Mouse (Mus musculus): ENCODE results near the gene Col2a1. TPM values are rescaled to one million over a fixed set of nuclear protein-coding genes. Genes with fewer than 3 reads are reported as not detected.

Gene Col2a1
- polyA plus RNA-seq, 1 experiment from 2014 or later = 61.9 TPM

DNA sequence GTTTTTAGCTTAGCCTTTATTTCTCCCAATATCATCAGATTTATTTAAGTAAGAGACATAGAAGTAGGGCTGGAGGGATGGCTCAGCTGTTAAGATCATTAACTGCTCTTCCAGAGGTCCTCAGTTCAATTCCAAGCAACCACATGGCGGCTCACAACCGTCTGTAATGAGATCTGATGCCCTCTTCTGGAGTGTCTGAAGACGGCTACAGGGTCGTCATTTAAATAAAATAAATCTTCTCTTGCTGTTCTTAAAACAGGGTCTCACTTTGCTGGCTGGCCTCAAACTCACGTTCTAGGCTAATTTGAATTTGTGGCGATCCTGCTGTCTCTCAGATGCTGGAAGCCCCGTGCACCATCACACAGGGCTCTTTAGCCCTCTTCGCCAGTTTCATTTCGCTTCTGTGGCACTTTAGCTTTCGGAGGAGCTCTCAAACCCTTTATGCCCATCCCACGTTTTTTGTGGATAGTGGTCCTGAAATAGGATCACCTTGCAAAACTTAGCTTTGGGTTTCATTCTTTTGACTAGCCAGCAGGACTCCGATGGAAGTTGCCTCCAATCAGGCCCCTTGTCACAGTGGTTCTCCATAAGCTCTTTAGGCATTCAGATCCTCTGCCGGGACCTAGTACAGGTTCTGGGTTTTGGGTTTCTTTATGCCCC is 41.0 kb downstream of the Col2a1 start:
- Histone ChIP-seq H3K4me3 (ENCODE audit: low read depth, low read length) (peak overlapping the region; percentile 67), H3K9me3 (replicated peaks; ENCODE audit: control insufficient read depth, low read length) (no peaks in the 10 kb centered on the region), H3K4me1 (ENCODE audit: control insufficient read depth, insufficient read depth, low read length) (peaks cover 4% of the 10 kb centered on the region; the same call in 1 of the 2 replicates), H3K36me3 (ENCODE audit: control insufficient read depth, insufficient read depth, low read length) (no peaks in the 10 kb centered on the region), H3K27me3 (ENCODE audit: control insufficient read depth, insufficient read depth, low read length) (no peaks in the 10 kb centered on the region), H3K9ac (ENCODE audit: low read depth, low read length) (peak overlapping the region; percentile 86), H3K27ac (ENCODE audit: low read depth, low read length) (peak overlapping the region; percentile 37; the same call in 1 of the 2 replicates), H3K4me2 (peak overlapping the region; percentile 91)
- ATAC-seq (replicated peaks; ENCODE audit: insufficient number of reproducible peaks, low FRiP score, low TSS enrichment) = no peak
- 17% methylated on average over 13 of the region's 13 CpGs for WGBS (ENCODE audit: insufficient replicate concordance)

DNA sequence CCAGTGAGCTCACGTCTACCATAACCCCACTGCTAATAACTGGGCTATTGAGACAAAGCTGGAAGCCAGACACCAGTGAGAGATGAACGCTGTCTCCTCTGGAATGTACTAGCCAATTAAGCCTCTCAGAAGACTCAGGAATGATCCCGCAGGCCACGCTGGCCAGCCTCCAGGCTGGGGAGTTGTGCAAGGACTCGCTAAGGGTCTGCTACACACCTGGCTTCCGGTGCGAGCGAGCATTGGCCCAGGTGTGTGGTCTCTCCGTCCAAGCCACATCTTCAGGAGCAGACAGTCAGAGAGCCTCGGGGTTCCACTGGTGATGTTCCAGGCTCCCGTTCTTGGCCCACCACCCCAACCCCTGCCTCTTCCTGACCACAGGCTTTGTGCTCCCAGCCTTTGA is 48.1 kb downstream of the Col2a1 start:
- H3K4me3 ChIP-seq (ENCODE audit: low read depth, low read length) = no peak overlapping the region
- H3K9ac ChIP-seq (ENCODE audit: low read depth, low read length) = no peak overlapping the region
- H3K27me3 ChIP-seq (ENCODE audit: control insufficient read depth, insufficient read depth, low read length) = 0 out of 2 replicates have a peak, but pooled peaks cover 8% of the 10 kb centered on the region
- H3K4me1 ChIP-seq (ENCODE audit: control insufficient read depth, insufficient read depth, low read length) = no peaks in the 10 kb centered on the region; the same call in 1 of the 2 replicates
- H3K9me3 ChIP-seq (replicated peaks; ENCODE audit: control insufficient read depth, low read length) = no peaks in the 10 kb centered on the region
- 58% methylated on average over 11 of the region's 11 CpGs for WGBS (ENCODE audit: insufficient replicate concordance)
- H3K36me3 ChIP-seq (ENCODE audit: control insufficient read depth, insufficient read depth, low read length) = no peaks in the 10 kb centered on the region
- ATAC-seq (replicated peaks; ENCODE audit: insufficient number of reproducible peaks, low FRiP score, low TSS enrichment) = no peak
- H3K4me2 ChIP-seq = no peak overlapping the region
- H3K27ac ChIP-seq (ENCODE audit: low read depth, low read length) = no peak overlapping the region

DNA sequence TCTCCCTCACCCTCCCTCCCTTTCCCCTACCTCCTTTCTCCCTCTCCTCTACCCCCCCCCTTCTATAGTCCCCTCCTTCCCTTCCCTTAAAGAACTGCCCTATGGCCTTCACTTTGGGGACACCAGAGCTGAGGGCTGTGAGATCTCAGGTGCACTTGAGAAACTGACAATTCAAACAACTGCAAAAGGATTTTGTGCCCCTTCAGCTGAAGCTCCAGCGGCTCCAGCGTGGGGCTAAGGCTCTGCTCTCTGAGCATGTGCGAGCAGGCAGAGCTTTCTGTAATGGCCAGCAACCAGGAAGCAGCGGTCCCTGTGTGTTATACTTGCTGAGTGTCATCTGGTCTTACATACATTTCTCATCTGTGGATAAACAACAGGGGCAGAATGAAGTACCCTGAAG is 48.8 kb downstream of the Col2a1 start:
- Histone ChIP-seq H3K9ac (ENCODE audit: low read depth, low read length) (no peak overlapping the region), H3K9me3 (replicated peaks; ENCODE audit: control insufficient read depth, low read length) (no peaks in the 10 kb centered on the region), H3K4me3 (ENCODE audit: low read depth, low read length) (no peak overlapping the region), H3K27ac (ENCODE audit: low read depth, low read length) (no peak overlapping the region), H3K4me1 (ENCODE audit: control insufficient read depth, insufficient read depth, low read length) (no peaks in the 10 kb centered on the region; the same call in 1 of the 2 replicates), H3K4me2 (no peak overlapping the region), H3K36me3 (ENCODE audit: control insufficient read depth, insufficient read depth, low read length) (no peaks in the 10 kb centered on the region), H3K27me3 (ENCODE audit: control insufficient read depth, insufficient read depth, low read length) (peaks cover 11% of the 10 kb centered on the region; the same call in 1 of the 2 replicates)
- no peak for ATAC-seq (replicated peaks; ENCODE audit: insufficient number of reproducible peaks, low FRiP score, low TSS enrichment)
- 22% methylated on average over 4 of the region's 4 CpGs for WGBS (ENCODE audit: insufficient replicate concordance)

DNA sequence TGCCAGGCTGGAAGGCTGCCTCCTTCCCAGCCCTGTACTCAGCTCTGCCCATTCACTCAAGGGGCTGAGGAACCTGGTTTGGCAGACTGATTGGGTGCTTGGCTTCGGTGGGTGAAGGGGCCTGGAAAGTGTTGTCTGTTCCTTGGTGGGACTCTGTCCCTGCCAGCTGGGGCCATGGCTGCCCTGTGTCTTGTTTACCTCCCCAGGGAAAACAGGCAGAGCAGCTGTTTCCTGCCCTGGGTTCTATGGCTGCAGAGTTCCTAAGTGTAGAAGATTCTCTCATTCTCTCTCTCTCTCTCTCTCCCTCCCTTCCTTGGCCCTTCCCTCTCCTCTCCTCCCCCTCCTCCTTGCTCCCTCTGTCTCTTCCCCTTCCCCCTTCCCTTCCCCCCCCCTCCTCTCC is 49.2 kb downstream of the Col2a1 start:
- Histone ChIP-seq H3K9ac (ENCODE audit: low read depth, low read length) (no peak overlapping the region), H3K4me1 (ENCODE audit: control insufficient read depth, insufficient read depth, low read length) (no peaks in the 10 kb centered on the region; the same call in 1 of the 2 replicates), H3K4me2 (no peak overlapping the region), H3K4me3 (ENCODE audit: low read depth, low read length) (no peak overlapping the region), H3K36me3 (ENCODE audit: control insufficient read depth, insufficient read depth, low read length) (no peaks in the 10 kb centered on the region), H3K27me3 (ENCODE audit: control insufficient read depth, insufficient read depth, low read length) (peaks cover 16% of the 10 kb centered on the region; the same call in 1 of the 2 replicates), H3K9me3 (replicated peaks; ENCODE audit: control insufficient read depth, low read length) (no peaks in the 10 kb centered on the region), H3K27ac (ENCODE audit: low read depth, low read length) (no peak overlapping the region)
- ATAC-seq (replicated peaks; ENCODE audit: insufficient number of reproducible peaks, low FRiP score, low TSS enrichment) = no peak
- 33% methylated on average over 1 of the region's 1 CpGs for WGBS (ENCODE audit: insufficient replicate concordance)

DNA sequence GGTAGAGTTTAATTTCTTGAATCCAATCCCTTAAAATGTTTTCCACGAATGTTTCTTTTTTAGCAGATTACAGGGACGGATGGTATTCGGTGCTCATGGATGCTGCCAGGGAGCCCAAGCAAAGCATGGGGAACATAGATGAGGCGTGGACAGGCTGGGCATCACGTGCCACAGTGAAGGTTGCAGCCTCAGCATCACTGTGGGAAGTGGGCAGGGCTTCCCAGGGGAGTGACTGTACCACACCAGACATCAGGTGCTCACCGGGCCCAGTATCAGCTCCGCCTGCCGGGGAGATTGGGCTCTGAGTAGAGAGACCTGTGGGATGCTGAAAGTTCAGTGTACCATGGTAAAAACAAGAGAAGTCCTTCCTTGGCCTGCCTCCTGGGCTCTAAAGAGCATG is 49.8 kb downstream of the Col2a1 start:
- Histone ChIP-seq H3K27ac (ENCODE audit: low read depth, low read length) (no peak overlapping the region), H3K4me3 (ENCODE audit: low read depth, low read length) (no peak overlapping the region), H3K36me3 (ENCODE audit: control insufficient read depth, insufficient read depth, low read length) (no peaks in the 10 kb centered on the region), H3K27me3 (ENCODE audit: control insufficient read depth, insufficient read depth, low read length) (peaks cover 16% of the 10 kb centered on the region; the same call in 1 of the 2 replicates), H3K4me2 (no peak overlapping the region), H3K9me3 (replicated peaks; ENCODE audit: control insufficient read depth, low read length) (no peaks in the 10 kb centered on the region), H3K9ac (ENCODE audit: low read depth, low read length) (no peak overlapping the region), H3K4me1 (ENCODE audit: control insufficient read depth, insufficient read depth, low read length) (no peaks in the 10 kb centered on the region; the same call in 1 of the 2 replicates)
- WGBS (ENCODE audit: insufficient replicate concordance) = 70% methylated on average over 8 of the region's 8 CpGs
- ATAC-seq (replicated peaks; ENCODE audit: insufficient number of reproducible peaks, low FRiP score, low TSS enrichment) = no peak

DNA sequence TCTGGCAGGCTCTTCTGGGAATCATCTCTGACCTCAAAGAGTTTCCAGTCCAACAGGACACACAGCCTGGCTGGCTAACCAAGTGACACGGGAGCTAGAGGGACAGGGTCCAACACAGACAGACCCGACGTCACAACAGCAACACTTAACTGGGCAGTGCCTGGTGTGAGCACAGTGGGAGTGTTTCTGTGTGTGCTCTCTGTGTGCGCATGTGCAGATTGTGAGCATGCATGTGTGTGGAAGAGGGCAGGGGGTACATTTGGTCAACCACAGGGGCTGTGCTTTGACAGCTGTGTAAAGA is 51.7 kb downstream of the Col2a1 start:
- Histone ChIP-seq H3K4me3 (ENCODE audit: low read depth, low read length) (no peak overlapping the region), H3K27me3 (ENCODE audit: control insufficient read depth, insufficient read depth, low read length) (peaks cover 19% of the 10 kb centered on the region), H3K9me3 (replicated peaks; ENCODE audit: control insufficient read depth, low read length) (no peaks in the 10 kb centered on the region), H3K9ac (ENCODE audit: low read depth, low read length) (no peak overlapping the region), H3K4me2 (no peak overlapping the region; the same call in 1 of the 2 replicates), H3K4me1 (ENCODE audit: control insufficient read depth, insufficient read depth, low read length) (no peaks in the 10 kb centered on the region; the same call in 1 of the 2 replicates), H3K27ac (ENCODE audit: low read depth, low read length) (no peak overlapping the region), H3K36me3 (ENCODE audit: control insufficient read depth, insufficient read depth, low read length) (no peaks in the 10 kb centered on the region)
- ATAC-seq (replicated peaks; ENCODE audit: insufficient number of reproducible peaks, low FRiP score, low TSS enrichment) = no peak
- WGBS (ENCODE audit: insufficient replicate concordance) = 65% methylated on average over 4 of the region's 4 CpGs

DNA sequence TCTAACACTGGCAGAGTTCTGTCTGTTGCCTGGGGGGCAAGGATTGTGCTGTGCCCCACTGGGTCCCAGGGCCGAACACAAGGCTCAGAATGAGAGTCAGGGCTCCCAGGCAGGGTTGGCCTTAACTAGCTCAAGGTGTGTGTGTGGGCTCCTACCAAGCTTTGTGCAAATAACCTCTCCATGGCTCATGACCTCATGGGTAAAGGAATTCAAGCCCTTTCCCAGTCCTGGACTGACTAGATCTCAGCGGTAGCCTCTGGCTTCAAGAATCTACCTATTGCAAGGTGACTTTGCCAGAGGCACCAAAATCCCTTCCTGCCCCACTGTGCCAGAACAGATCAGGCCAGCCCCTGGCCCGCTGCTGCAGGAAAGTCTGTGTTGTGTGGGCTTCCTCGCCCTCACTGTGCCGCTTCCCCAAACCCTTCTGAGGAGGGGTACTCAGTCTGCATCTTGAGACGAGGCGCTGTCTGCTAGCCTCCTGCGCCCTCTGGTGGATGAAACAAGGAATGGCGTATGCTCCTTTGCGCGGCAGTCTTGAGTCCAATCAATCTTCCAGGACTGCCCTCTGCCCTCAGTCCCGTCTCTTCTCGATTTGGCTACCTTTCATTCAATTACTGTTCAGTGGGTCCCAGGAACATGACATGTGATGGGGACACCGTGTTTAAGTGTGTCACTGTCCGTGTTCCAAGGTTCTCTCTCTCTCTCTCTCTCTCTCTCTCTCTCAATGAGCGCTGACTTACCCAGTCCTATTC is 52.2 kb downstream of the Col2a1 start:
- no peak overlapping the region for H3K27ac ChIP-seq (ENCODE audit: low read depth, low read length)
- H3K27me3 ChIP-seq (ENCODE audit: control insufficient read depth, insufficient read depth, low read length) = peaks cover 19% of the 10 kb centered on the region
- no peak for ATAC-seq (replicated peaks; ENCODE audit: insufficient number of reproducible peaks, low FRiP score, low TSS enrichment)
- no peak overlapping the region for H3K4me3 ChIP-seq (ENCODE audit: low read depth, low read length)
- no peaks in the 10 kb centered on the region for H3K9me3 ChIP-seq (replicated peaks; ENCODE audit: control insufficient read depth, low read length)
- H3K4me2 ChIP-seq = peak overlapping the region; percentile 14; the same call in 1 of the 2 replicates
- 14% methylated on average over 16 of the region's 16 CpGs for WGBS (ENCODE audit: insufficient replicate concordance)
- H3K9ac ChIP-seq (ENCODE audit: low read depth, low read length) = no peak overlapping the region
- no peaks in the 10 kb centered on the region; the same call in 1 of the 2 replicates for H3K4me1 ChIP-seq (ENCODE audit: control insufficient read depth, insufficient read depth, low read length)
- H3K36me3 ChIP-seq (ENCODE audit: control insufficient read depth, insufficient read depth, low read length) = no peaks in the 10 kb centered on the region

DNA sequence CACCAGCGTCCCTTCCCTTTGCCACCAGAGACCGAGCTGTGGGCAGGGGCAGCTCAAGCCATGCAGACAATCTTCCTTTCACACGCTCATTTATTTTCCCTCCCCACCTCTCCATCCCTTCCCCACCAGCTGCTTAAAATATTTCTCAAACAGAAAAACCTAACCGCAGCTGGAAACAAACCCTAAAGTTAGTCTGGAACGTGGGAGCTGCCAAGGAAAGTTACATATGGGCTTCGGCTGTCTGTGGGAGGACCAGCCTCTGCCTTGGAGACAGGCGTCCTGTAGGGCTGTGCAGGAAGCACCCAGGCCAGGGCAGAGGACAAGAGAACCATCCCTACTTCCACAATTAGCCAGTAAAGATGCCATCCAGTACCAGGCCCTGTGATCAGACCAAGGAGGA is 54.3 kb downstream of the Col2a1 start:
- ATAC-seq (replicated peaks; ENCODE audit: insufficient number of reproducible peaks, low FRiP score, low TSS enrichment) = no peak
- Histone ChIP-seq H3K9me3 (replicated peaks; ENCODE audit: control insufficient read depth, low read length) (no peaks in the 10 kb centered on the region), H3K36me3 (ENCODE audit: control insufficient read depth, insufficient read depth, low read length) (no peaks in the 10 kb centered on the region), H3K27ac (ENCODE audit: low read depth, low read length) (no peak overlapping the region), H3K9ac (ENCODE audit: low read depth, low read length) (no peak overlapping the region), H3K4me2 (no peak overlapping the region), H3K27me3 (ENCODE audit: control insufficient read depth, insufficient read depth, low read length) (peaks cover 21% of the 10 kb centered on the region), H3K4me3 (ENCODE audit: low read depth, low read length) (no peak overlapping the region), H3K4me1 (ENCODE audit: control insufficient read depth, insufficient read depth, low read length) (no peaks in the 10 kb centered on the region; the same call in 1 of the 2 replicates)
- WGBS (ENCODE audit: insufficient replicate concordance) = 68% methylated on average over 7 of the region's 7 CpGs

Data from heart, embryonic 11.5 days (tissue).